ENCODE assay signal across 7 mouse cellular contexts in genomic region chr9:119894339-119895009, GRCm38 (mm10). TPM values are rescaled to one million over a fixed set of nuclear protein-coding genes. Genes with fewer than 3 reads are reported as not detected.
DNase-seq lines count a peak whose midpoint lies in the region; ATAC-seq and TF ChIP-seq lines count a peak whose summit lies in the region.

Wdr48 (plus strand) TSS chr9:119894878.

- DNase-seq in adrenal gland, postnatal 10 days: peak; percentile 97
- DNase-seq in embryonic facial prominence, embryonic 10.5 days (ENCODE audit: low spot score): peak; percentile 98
- DNase-seq in gonadal fat pad, adult 2 months (ENCODE audit: low read depth): peak; percentile 70
- peak; percentile 97 for DNase-seq in left cerebral cortex, postnatal 4 days

- WGBS in embryonic facial prominence, embryonic 10.5 days: 4% methylated on average over 34 of the region's 34 CpGs
- 3% methylated on average over 34 of the region's 34 CpGs for WGBS in intestine, postnatal 0 days
- WGBS in midbrain, embryonic 12.5 days: 3% methylated on average over 34 of the region's 34 CpGs
- 3% methylated on average over 34 of the region's 34 CpGs for WGBS in small intestine, adult 2 months

- TF ChIP-seq CTCF in intestine, postnatal 0 days (IDR thresholded peaks at IDR 0.05; ENCODE audit: low read depth): no peak
- TF ChIP-seq CTCF in small intestine, adult 2 months (IDR thresholded peaks at IDR 0.05; ENCODE audit: extremely low read depth, insufficient read length, insufficient replicate concordance, low read depth, low read length): no peak

- H3K9ac ChIP-seq in intestine, postnatal 0 days (ENCODE audit: low read depth, low read length): peak within 1 kb of the TSS; percentile 78
- peak within 1 kb of the TSS; percentile 95 for H3K9ac ChIP-seq in midbrain, embryonic 12.5 days (replicated peaks)

- no peaks in the 10 kb centered on the region for H3K9me3 ChIP-seq in embryonic facial prominence, embryonic 10.5 days
- no peaks in the 10 kb centered on the region for H3K9me3 ChIP-seq in intestine, postnatal 0 days (ENCODE audit: control insufficient read depth)
- H3K9me3 ChIP-seq in midbrain, embryonic 12.5 days: peaks cover 4% of the 10 kb centered on the region; the same call in 1 of the 2 replicates

- H3K36me3 ChIP-seq in embryonic facial prominence, embryonic 10.5 days (replicated peaks): peaks cover 3% of the 10 kb centered on the region
- no peaks in the 10 kb centered on the region for H3K36me3 ChIP-seq in intestine, postnatal 0 days (ENCODE audit: control insufficient read depth, insufficient read depth)
- no peaks in the 10 kb centered on the region for H3K36me3 ChIP-seq in midbrain, embryonic 12.5 days
- H3K36me3 ChIP-seq in small intestine, adult 2 months (ENCODE audit: control insufficient read depth, insufficient read depth, low read length): no peaks in the 10 kb centered on the region

- H3K4me1 ChIP-seq in embryonic facial prominence, embryonic 10.5 days: peaks cover 15% of the 10 kb centered on the region
- H3K4me1 ChIP-seq in intestine, postnatal 0 days (replicated peaks; ENCODE audit: control insufficient read depth, insufficient read depth, low read length): peaks cover 8% of the 10 kb centered on the region
- H3K4me1 ChIP-seq in midbrain, embryonic 12.5 days: peaks cover 26% of the 10 kb centered on the region
- peaks cover 3% of the 10 kb centered on the region; the same call in 1 of the 2 replicates for H3K4me1 ChIP-seq in small intestine, adult 2 months (ENCODE audit: control insufficient read depth, insufficient read depth, insufficient read length, low read length)

- peak within 1 kb of the TSS; percentile 94 for H3K27ac ChIP-seq in embryonic facial prominence, embryonic 10.5 days (replicated peaks)
- peak within 1 kb of the TSS; percentile 76 for H3K27ac ChIP-seq in intestine, postnatal 0 days (ENCODE audit: low read depth, low read length)
- peak within 1 kb of the TSS; percentile 83 for H3K27ac ChIP-seq in midbrain, embryonic 12.5 days (replicated peaks)
- no peak within 1 kb of the TSS; the same call in 1 of the 2 replicates for H3K27ac ChIP-seq in small intestine, adult 2 months (ENCODE audit: insufficient read depth, low read depth, low read length)

- intact Hi-C loops in left cerebral cortex, postnatal 4 days (cut with DNase I): no loop called here

- TF ChIP-seq POLR2A in small intestine, adult 2 months (IDR thresholded peaks at IDR 0.05; ENCODE audit: low read depth, low read length): peak; percentile 77

- H3K4me2 ChIP-seq in intestine, postnatal 0 days (replicated peaks; ENCODE audit: low read depth): peak within 1 kb of the TSS; percentile 79
- H3K4me2 ChIP-seq in midbrain, embryonic 12.5 days (replicated peaks): peak within 1 kb of the TSS; percentile 95

- ATAC-seq in intestine, postnatal 0 days: peak; percentile 98
- ATAC-seq in midbrain, embryonic 12.5 days (ENCODE audit: low FRiP score, low read depth): peak; percentile 99

- no peaks in the 10 kb centered on the region for H3K27me3 ChIP-seq in embryonic facial prominence, embryonic 10.5 days (replicated peaks; ENCODE audit: low read depth, poor library complexity, severe bottlenecking)
- no peaks in the 10 kb centered on the region for H3K27me3 ChIP-seq in intestine, postnatal 0 days (replicated peaks; ENCODE audit: control insufficient read depth, insufficient read depth, low read length)
- H3K27me3 ChIP-seq in midbrain, embryonic 12.5 days: no peaks in the 10 kb centered on the region; the same call in 1 of the 2 replicates
- H3K27me3 ChIP-seq in small intestine, adult 2 months (ENCODE audit: control insufficient read depth, insufficient read depth, low read length): no peaks in the 10 kb centered on the region

- H3K4me3 ChIP-seq in embryonic facial prominence, embryonic 10.5 days: peak within 1 kb of the TSS; percentile 74
- H3K4me3 ChIP-seq in intestine, postnatal 0 days (ENCODE audit: low read depth, low read length): peak within 1 kb of the TSS; percentile 98
- peak within 1 kb of the TSS; percentile 100 for H3K4me3 ChIP-seq in midbrain, embryonic 12.5 days
- H3K4me3 ChIP-seq in small intestine, adult 2 months (ENCODE audit: low read depth, low read length): peak within 1 kb of the TSS; percentile 93

RNA-seq across cellular contexts. Expression of gene Wdr48, which starts in this region (rescaled TPM):
- 10 to 100 TPM; 35.6 to 48.6 TPM for total RNA-seq in adrenal gland, postnatal 10 days (2021)
- 71.3 and 72.2 TPM in 2 replicates for polyA plus RNA-seq in embryonic facial prominence, embryonic 10.5 days (2016; fragmentation: Nextera tagmentation; extraction: Ambion mirVana)
- 38.2 and 42.4 TPM in 2 replicates for polyA plus RNA-seq in gonadal fat pad, adult 2 months (2012; rRNA removed)
- polyA plus RNA-seq in intestine, postnatal 0 days (2015; fragmentation: Nextera tagmentation; extraction: Ambion mirVana): 14.3 and 16.5 TPM in 2 replicates
- total RNA-seq in left cerebral cortex, postnatal 4 days (2021): 10 to 100 TPM; 76.4 to 80.4 TPM
- 77.0 and 78.1 TPM in 2 replicates for polyA plus RNA-seq in midbrain, embryonic 12.5 days (2016; fragmentation: Nextera tagmentation; extraction: Ambion mirVana)
- 8.6 and 15.5 TPM in 2 replicates for polyA plus RNA-seq in small intestine, adult 2 months (2012; rRNA removed)
